Mouse (Mus musculus) olfactory bulb, adult 2 months (tissue): ENCODE measurements at regions not wholly inside any gene's neighbourhood (a gene's known extent, or its start where the extent isn't known, plus 50 kb on each side); places are given as distances from the start of the nearest gene placed in this dataset.

ENCODE experiments used
- CTCF ChIP-seq: fragments of 200-500 bp; IDR thresholded peaks from 2 replicates; pipeline ENCODE4 v1.5.1; 2012; ENCODE audit warnings: low read depth, mild to moderate bottlenecking, low read length, moderate library complexity; ENCODE audit not compliant: insufficient read depth
- POLR2A ChIP-seq: fragments of 200-500 bp; IDR thresholded peaks from 2 replicates; pipeline ENCODE4 v1.6.1; 2012; ENCODE audit warnings: mild to moderate bottlenecking, low read depth, low read length, moderate library complexity; ENCODE audit not compliant: insufficient read depth

DNA sequence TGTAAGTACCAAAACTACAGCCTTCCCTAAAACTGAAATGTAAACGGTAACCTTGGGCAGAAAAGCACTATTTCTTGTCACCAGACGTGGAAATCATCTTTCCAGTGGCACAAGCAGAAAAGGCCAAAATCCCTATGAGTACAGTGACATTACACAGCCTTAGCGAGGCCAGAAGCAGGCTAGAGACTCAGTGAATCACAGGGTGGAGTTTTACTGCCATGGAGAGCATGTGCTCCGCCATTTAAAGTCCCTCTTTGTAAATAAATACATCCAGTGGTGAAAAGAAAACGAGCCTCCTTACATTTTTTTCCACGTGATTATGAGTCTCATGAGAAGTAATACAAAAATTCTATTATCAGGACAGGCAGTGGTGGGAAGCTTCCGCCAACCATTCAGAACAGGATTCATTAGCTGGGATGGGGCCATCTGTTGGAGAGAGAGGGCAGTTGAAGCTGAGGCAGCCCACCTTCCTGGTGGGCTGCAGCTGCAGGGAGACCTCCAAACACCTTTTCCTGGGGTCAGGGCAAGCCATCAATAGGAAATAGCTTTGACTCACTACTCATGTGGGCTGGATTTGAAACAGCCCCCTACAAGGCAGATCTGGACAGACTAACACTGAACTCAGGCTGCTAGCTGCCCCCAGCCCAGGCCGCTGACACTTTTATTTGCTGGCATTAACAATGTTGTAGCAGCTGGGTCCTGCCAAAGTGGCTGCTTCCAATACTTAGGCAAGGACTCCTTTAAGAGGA is 146.5 kb upstream of the Hnrnpa3 start:
- TF ChIP-seq POLR2A, result no peak
- TF ChIP-seq CTCF, result no peak
